Mouse (Mus musculus): ENCODE data around the gene Gprc5a.

DNA sequence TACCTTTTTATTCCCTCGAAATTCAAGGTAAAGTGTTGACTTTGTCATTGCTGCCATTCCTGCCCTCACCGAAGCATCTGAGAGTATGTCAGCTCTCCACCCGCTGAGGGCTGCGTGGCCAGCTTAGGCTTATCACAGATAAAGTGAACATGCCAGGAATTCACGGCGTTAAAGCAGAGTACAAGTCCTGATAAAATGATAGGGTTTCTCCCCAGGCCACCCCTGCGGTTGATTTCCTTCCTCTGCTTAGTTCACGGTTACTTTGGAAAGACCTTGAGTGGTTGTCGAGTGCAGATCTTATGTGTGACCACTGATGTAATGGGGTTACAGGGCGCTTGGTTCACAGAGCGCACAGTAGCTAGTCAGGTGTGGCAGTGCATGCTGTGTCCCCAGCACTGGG lies 48.2 kb upstream of the Gprc5a start:
- TF ChIP-seq EP300 (IDR thresholded peaks at IDR 0.05; ENCODE audit: insufficient read depth, low read depth, low read length) (no peak), POLR2A (IDR thresholded peaks at IDR 0.05; ENCODE audit: insufficient read depth, low read length) (no peak)
